Mouse (Mus musculus) spleen, adult 2 months (tissue): ENCODE results near the gene Apol11a.
"Not testable (repeated sequence)": the region's sequence is repeated elsewhere in the genome, so short reads cannot be mapped to it uniquely, and the experiment has no call there.

ENCODE experiments used
- CTCF ChIP-seq: fragments of 200-500 bp; IDR thresholded peaks from 2 replicates; pipeline ENCODE4 v1.5.1; 2011; ENCODE audit warnings: mild to moderate bottlenecking, inconsistent platforms; ENCODE audit not compliant: insufficient read depth, insufficient read length, insufficient replicate concordance; ENCODE audit errors: extremely low read depth
- POLR2A ChIP-seq: fragments of 200-500 bp; IDR thresholded peaks from 2 replicates; pipeline ENCODE4 v1.6.1; 2011; ENCODE audit warnings: low read depth, low read length, inconsistent platforms

DNA sequence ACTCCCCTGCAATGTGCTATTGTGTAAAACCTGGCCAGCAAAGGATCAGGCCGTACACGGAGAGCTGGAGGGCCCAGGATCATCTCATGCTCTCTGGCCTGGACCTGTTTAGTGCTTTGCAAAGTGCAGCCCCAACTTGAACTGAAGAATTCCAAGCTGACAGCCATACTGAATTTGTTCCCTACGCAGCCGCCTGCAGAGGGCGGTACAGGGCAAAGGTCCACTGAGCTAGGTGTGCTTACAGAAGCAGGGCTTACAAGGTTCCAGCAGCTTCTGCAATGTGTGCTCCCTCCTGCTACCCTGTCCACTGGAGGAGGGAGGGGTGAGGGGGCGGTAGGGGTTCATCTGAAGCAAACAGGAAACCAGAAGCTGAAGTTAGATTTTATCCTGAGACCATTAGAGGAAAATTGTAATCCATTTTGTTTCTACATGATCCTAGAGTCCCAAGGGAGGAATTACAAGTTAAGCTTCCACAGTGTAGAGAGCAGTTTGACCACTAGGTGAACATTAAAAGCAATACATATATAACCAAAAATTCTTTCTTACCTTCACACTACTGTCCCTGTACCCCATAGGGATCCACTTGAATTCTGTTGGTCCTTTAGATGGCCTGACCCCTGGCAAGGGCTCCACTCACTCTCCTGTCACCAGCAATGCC, 15.2 kb downstream of the Apol11a start:
- TF ChIP-seq POLR2A = not testable (repeated sequence)
- TF ChIP-seq CTCF = peak; percentile 5; the same call in 1 of the 2 replicates
